Mouse (Mus musculus) E14TG2a.4 (cell line): ENCODE data around the gene Nphs1.
"Not testable (repeated sequence)": the region's sequence is repeated elsewhere in the genome, so short reads cannot be mapped to it uniquely, and the experiment has no call there.

Experiments used
- CTCF ChIP-seq: conservative IDR thresholded peaks from 2 replicates; pipeline ENCODE4 v1.5.1; 2014; ENCODE audit warnings: low read length
- NANOG ChIP-seq: IDR thresholded peaks from 2 replicates; pipeline ENCODE4 v1.6.1; 2014; ENCODE audit warnings: borderline replicate concordance, low read length, mixed read lengths

- TF ChIP-seq CTCF, NANOG: not testable (repeated sequence)
Measured at GRCm38 (mm10) chr7:30495506-30496042, 37.5 kb downstream of the Nphs1 start.
